Mouse (Mus musculus) small intestine, adult 2 months (tissue): ENCODE results near the gene Gm1140.
"Not testable (repeated sequence)": the region's sequence is repeated elsewhere in the genome, so short reads cannot be mapped to it uniquely, and the experiment has no call there.

ENCODE experiments used
- CTCF ChIP-seq: fragments of 200-500 bp; IDR thresholded peaks from 2 replicates; pipeline ENCODE4 v1.5.1; 2012; ENCODE audit warnings: low read depth, mild to moderate bottlenecking, control low read depth, inconsistent platforms, low read length, moderate library complexity, mixed read lengths; ENCODE audit not compliant: insufficient replicate concordance, insufficient read length; ENCODE audit errors: extremely low read depth
- POLR2A ChIP-seq: fragments of 200-500 bp; IDR thresholded peaks from 2 replicates; pipeline ENCODE4 v1.6.1; 2012; ENCODE audit warnings: low read depth, mild to moderate bottlenecking, control low read depth, inconsistent platforms, low read length, moderate library complexity

GRCm38 (mm10) chrX:67693462-67693861 lies at the start of gene Gm1140:
- not testable (repeated sequence) for TF ChIP-seq POLR2A, CTCF
